14 mouse cellular contexts compared by ENCODE assay signal in genomic region chr7:26780998-26781766, GRCm38 (mm10). TPM values are rescaled to one million over a fixed set of nuclear protein-coding genes. Genes with fewer than 3 reads are reported as not detected.
DNase-seq lines count a peak whose midpoint lies in the region; ATAC-seq lines count a peak whose summit lies in the region.
"Had no signal": no experiment of that assay in that cellular context is flagged by ENCODE, and none has a peak within 500 bp of the region (broad histone marks: within the 10 kb centered on the region; RNA-seq: fewer than 3 reads in every experiment).

No protein-coding gene starts in this region.

- ATAC-seq in forebrain, embryonic 15.5 days (replicated peaks) = no peak; the same call in 1 of the 2 replicates
- ATAC-seq in intestine, embryonic 15.5 days = peak; percentile 52
- ATAC-seq in neural tube, embryonic 14.5 days (ENCODE audit: low read depth) = peak; percentile 35; the same call in 1 of the 2 replicates
- ATAC-seq: lung, postnatal 0 days had no signal

- peak overlapping the region; percentile 38 for H3K4me2 ChIP-seq in forebrain, embryonic 15.5 days (replicated peaks)
- no peak overlapping the region for H3K4me2 ChIP-seq in intestine, embryonic 15.5 days (replicated peaks)
- H3K4me2 ChIP-seq in neural tube, embryonic 14.5 days (ENCODE audit: low read depth, low read length) = peak overlapping the region; percentile 21; the same call in 1 of the 2 replicates
- H3K4me2 ChIP-seq: liver, embryonic 12.5 days had no signal

- H3K9ac ChIP-seq in forebrain, embryonic 15.5 days (replicated peaks) = no peak overlapping the region
- H3K9ac ChIP-seq in intestine, embryonic 15.5 days = no peak overlapping the region
- H3K9ac ChIP-seq in neural tube, embryonic 14.5 days (replicated peaks; ENCODE audit: low read depth, low read length) = no peak overlapping the region
- H3K9ac ChIP-seq: liver, embryonic 12.5 days had no signal

- H3K27ac ChIP-seq in embryonic facial prominence, embryonic 10.5 days (replicated peaks) = no peak overlapping the region; the same call in 1 of the 2 replicates
- H3K27ac ChIP-seq in forebrain, embryonic 15.5 days (replicated peaks) = no peak overlapping the region
- no peak overlapping the region for H3K27ac ChIP-seq in intestine, embryonic 15.5 days
- H3K27ac ChIP-seq in neural tube, embryonic 14.5 days (ENCODE audit: low read depth, low read length) = no peak overlapping the region
- H3K27ac ChIP-seq: liver, embryonic 12.5 days had no signal

- DNase-seq in embryonic facial prominence, embryonic 10.5 days (ENCODE audit: low spot score) = peak; percentile 14
- DNase-seq in kidney, adult 9 months = no peak
- no peak for DNase-seq in heart, postnatal 4 days
- no peak for DNase-seq in heart, postnatal 10 days
- DNase-seq: adrenal gland, adult 8-10 months; kidney, adult 18-20 months had no signal

- no peaks in the 10 kb centered on the region for H3K9me3 ChIP-seq in embryonic facial prominence, embryonic 10.5 days
- no peaks in the 10 kb centered on the region for H3K9me3 ChIP-seq in forebrain, embryonic 15.5 days
- H3K9me3 ChIP-seq in intestine, embryonic 15.5 days = no peaks in the 10 kb centered on the region
- no peaks in the 10 kb centered on the region for H3K9me3 ChIP-seq in neural tube, embryonic 14.5 days (ENCODE audit: control insufficient read depth, low read length)
- H3K9me3 ChIP-seq: liver, embryonic 12.5 days had no signal

- H3K36me3 ChIP-seq in embryonic facial prominence, embryonic 10.5 days (replicated peaks) = no peaks in the 10 kb centered on the region
- no peaks in the 10 kb centered on the region for H3K36me3 ChIP-seq in forebrain, embryonic 15.5 days
- no peaks in the 10 kb centered on the region for H3K36me3 ChIP-seq in intestine, embryonic 15.5 days
- no peaks in the 10 kb centered on the region for H3K36me3 ChIP-seq in neural tube, embryonic 14.5 days (ENCODE audit: control insufficient read depth, insufficient read depth, low read length)
- H3K36me3 ChIP-seq: liver, embryonic 12.5 days had no signal

- WGBS in embryonic facial prominence, embryonic 10.5 days = 7% methylated on average over 8 of the region's 8 CpGs
- WGBS in forebrain, embryonic 15.5 days = 9% methylated on average over 8 of the region's 8 CpGs
- WGBS in intestine, embryonic 15.5 days = 25% methylated on average over 8 of the region's 8 CpGs
- 11% methylated on average over 8 of the region's 8 CpGs for WGBS in neural tube, embryonic 14.5 days

- H3K4me3 ChIP-seq in embryonic facial prominence, embryonic 10.5 days = no peak overlapping the region
- H3K4me3 ChIP-seq in forebrain, embryonic 15.5 days = no peak overlapping the region; the same call in 1 of the 2 replicates
- H3K4me3 ChIP-seq in intestine, embryonic 15.5 days (replicated peaks) = no peak overlapping the region
- no peak overlapping the region for H3K4me3 ChIP-seq in neural tube, embryonic 14.5 days (ENCODE audit: low read depth, low read length)
- H3K4me3 ChIP-seq: liver, embryonic 12.5 days had no signal

- H3K27me3 ChIP-seq in embryonic facial prominence, embryonic 10.5 days (replicated peaks; ENCODE audit: low read depth, poor library complexity, severe bottlenecking) = no peaks in the 10 kb centered on the region
- H3K27me3 ChIP-seq in forebrain, embryonic 15.5 days = no peaks in the 10 kb centered on the region
- no peaks in the 10 kb centered on the region for H3K27me3 ChIP-seq in intestine, embryonic 15.5 days (replicated peaks)
- no peaks in the 10 kb centered on the region for H3K27me3 ChIP-seq in neural tube, embryonic 14.5 days (ENCODE audit: control insufficient read depth, insufficient read depth, low read length)
- H3K27me3 ChIP-seq: liver, embryonic 12.5 days had no signal

- intact Hi-C loops in heart, postnatal 10 days (cut with DNase I) = no loop called here

- no peaks in the 10 kb centered on the region for H3K4me1 ChIP-seq in embryonic facial prominence, embryonic 10.5 days
- H3K4me1 ChIP-seq in forebrain, embryonic 15.5 days = 0 out of 2 replicates have a peak, but pooled peaks cover 3% of the 10 kb centered on the region
- no peaks in the 10 kb centered on the region for H3K4me1 ChIP-seq in intestine, embryonic 15.5 days (replicated peaks)
- H3K4me1 ChIP-seq in neural tube, embryonic 14.5 days (ENCODE audit: control insufficient read depth, insufficient read depth, low read length) = no peaks in the 10 kb centered on the region
- H3K4me1 ChIP-seq: liver, embryonic 12.5 days had no signal

RNA-seq across cellular contexts. Expression of gene Cyp2b19, which starts 24.2 kb away (rescaled TPM):
- polyA plus RNA-seq in embryonic facial prominence, embryonic 10.5 days (2016; fragmentation: Nextera tagmentation; extraction: Ambion mirVana) = 0.05 TPM in 1 of 2 replicates, not detected in the other
- 0.14 and 0.19 TPM in 2 replicates for polyA plus RNA-seq in forebrain, embryonic 15.5 days (2015; fragmentation: Nextera tagmentation; extraction: Ambion mirVana)
- polyA plus RNA-seq in intestine, embryonic 15.5 days (2015; fragmentation: Nextera tagmentation; extraction: Ambion mirVana) = not detected in 2 replicates
- 0.46 and 0.82 TPM in 2 replicates for polyA plus RNA-seq in neural tube, embryonic 14.5 days (2014; fragmentation: Nextera tagmentation; extraction: Ambion mirVana)
- not detected for total RNA-seq in heart, postnatal 4 days (2021)
- total RNA-seq in heart, postnatal 10 days (2021) = not detected
- total RNA-seq: adrenal gland, adult 8-10 months; gastrocnemius, adult 18-20 months; left cerebral cortex, postnatal 14 days had no signal
- polyA plus RNA-seq: heart, embryonic 14.5 days; liver, embryonic 12.5 days had no signal

RNA-seq across cellular contexts. Expression of gene Cyp2g1, which starts 27.5 kb away (rescaled TPM):
- not detected in 2 replicates for polyA plus RNA-seq in embryonic facial prominence, embryonic 10.5 days (2016; fragmentation: Nextera tagmentation; extraction: Ambion mirVana)
- polyA plus RNA-seq in forebrain, embryonic 15.5 days (2015; fragmentation: Nextera tagmentation; extraction: Ambion mirVana) = not detected in 2 replicates
- polyA plus RNA-seq in intestine, embryonic 15.5 days (2015; fragmentation: Nextera tagmentation; extraction: Ambion mirVana) = not detected in 2 replicates
- polyA plus RNA-seq in neural tube, embryonic 14.5 days (2014; fragmentation: Nextera tagmentation; extraction: Ambion mirVana) = not detected in 2 replicates
- total RNA-seq in heart, postnatal 4 days (2021) = not detected
- total RNA-seq in heart, postnatal 10 days (2021) = not detected
- total RNA-seq: gastrocnemius, adult 18-20 months; left cerebral cortex, postnatal 14 days had no signal
- polyA plus RNA-seq: heart, embryonic 14.5 days; liver, embryonic 12.5 days had no signal

RNA-seq across cellular contexts. Expression of gene Cyp2a5, which starts 53.9 kb away (rescaled TPM):
- polyA plus RNA-seq in embryonic facial prominence, embryonic 10.5 days (2016; fragmentation: Nextera tagmentation; extraction: Ambion mirVana) = not detected in 2 replicates
- polyA plus RNA-seq in forebrain, embryonic 15.5 days (2015; fragmentation: Nextera tagmentation; extraction: Ambion mirVana) = 0.23 TPM in 1 of 2 replicates, not detected in the other
- polyA plus RNA-seq in intestine, embryonic 15.5 days (2015; fragmentation: Nextera tagmentation; extraction: Ambion mirVana) = not detected in 2 replicates
- polyA plus RNA-seq in neural tube, embryonic 14.5 days (2014; fragmentation: Nextera tagmentation; extraction: Ambion mirVana) = 0.50 TPM in 1 of 2 replicates, not detected in the other
- total RNA-seq in heart, postnatal 4 days (2021) = not detected
- under 1 TPM in 1 of 2 experiments, not detected in 1; 0.74 TPM for total RNA-seq in heart, postnatal 10 days (2021)
- total RNA-seq: gastrocnemius, adult 18-20 months; left cerebral cortex, postnatal 14 days had no signal
- polyA plus RNA-seq: heart, embryonic 14.5 days; liver, embryonic 12.5 days had no signal
